Mouse (Mus musculus) bone marrow macrophage, adult 2 months (primary cell): ENCODE results near the gene Fbxl18.

ENCODE experiments used
- CTCF ChIP-seq: IDR thresholded peaks from 2 replicates; pipeline ENCODE4 v1.5.1; 2012; ENCODE audit warnings: low read depth, mild to moderate bottlenecking, low read length, moderate library complexity
- POLR2A ChIP-seq: IDR thresholded peaks from 2 replicates; pipeline ENCODE4 v1.6.1; 2012; ENCODE audit warnings: mild to moderate bottlenecking, low read depth, low read length, borderline replicate concordance

DNA sequence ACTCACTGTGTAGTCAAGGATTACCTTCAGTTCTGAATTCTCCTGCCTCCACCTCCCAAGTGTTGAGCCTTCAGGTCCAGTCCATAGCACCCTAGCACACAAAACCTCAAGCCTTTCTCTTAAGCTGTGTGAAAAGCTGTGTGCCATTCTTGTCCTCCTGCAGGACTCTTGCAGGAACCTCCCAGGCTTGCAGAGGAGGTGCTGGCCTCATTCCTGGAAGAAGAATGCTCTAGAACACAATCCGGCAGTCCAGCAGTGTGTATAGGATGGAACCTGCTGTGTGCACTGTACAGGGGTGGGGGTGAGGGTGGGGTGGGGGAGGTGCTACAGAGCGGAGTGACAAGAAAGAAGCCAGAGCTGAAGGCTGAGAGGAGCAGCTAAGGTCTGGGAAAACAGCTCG lies 47.1 kb downstream of the Fbxl18 start:
- TF ChIP-seq CTCF (no peak), POLR2A (no peak)
